Mouse (Mus musculus): Measurements from ENCODE around the gene Pi16. TPM values are rescaled to one million over a fixed set of nuclear protein-coding genes. Genes with fewer than 3 reads are reported as not detected.
A peak's percentile ranks its signal among the peaks of the same experiment; 100 is the strongest.

Pi16 gene
- polyA plus RNA-seq, 1 experiment from 2014 or later, result 1.1 TPM

- H3K9me3 ChIP-seq, result peaks cover 3% of the 10 kb centered on the region; the same call in 1 of the 2 replicates
- no peak overlapping the region for H3K4me3 ChIP-seq
- no peak for DNase-seq (ENCODE audit: low spot score)
- 84% methylated on average over 21 of the region's 21 CpGs for WGBS
- H3K36me3 ChIP-seq, result no peaks in the 10 kb centered on the region
- peaks cover 24% of the 10 kb centered on the region for H3K4me1 ChIP-seq (replicated peaks)
- no peaks in the 10 kb centered on the region for H3K27me3 ChIP-seq (ENCODE audit: insufficient read depth, poor library complexity, severe bottlenecking)
- H3K27ac ChIP-seq, result peak overlapping the region; percentile 29; the same call in 1 of the 2 replicates
Observed at GRCm38 (mm10) chr17:29310056-29310623, 7.3 kb upstream of the Pi16 start.

GRCm38 (mm10) chr17:29311602-29312001 is 5.9 kb upstream of the Pi16 start:
- Histone ChIP-seq H3K27ac (no peak overlapping the region), H3K27me3 (ENCODE audit: insufficient read depth, poor library complexity, severe bottlenecking) (no peaks in the 10 kb centered on the region), H3K9me3 (peaks cover 3% of the 10 kb centered on the region; the same call in 1 of the 2 replicates), H3K36me3 (no peaks in the 10 kb centered on the region), H3K4me1 (replicated peaks) (peaks cover 26% of the 10 kb centered on the region), H3K4me3 (no peak overlapping the region)
- DNase-seq (ENCODE audit: low spot score), result no peak
- 90% methylated on average over 8 of the region's 8 CpGs for whole genome bisulfite sequencing

- WGBS, result 96% methylated on average over 2 of the region's 2 CpGs
- peaks cover 3% of the 10 kb centered on the region; the same call in 1 of the 2 replicates for H3K9me3 ChIP-seq
- no peak for DNase-seq (ENCODE audit: low spot score)
- H3K4me1 ChIP-seq (replicated peaks), result peaks cover 30% of the 10 kb centered on the region
- no peak overlapping the region for H3K4me3 ChIP-seq
- H3K27ac ChIP-seq, result no peak overlapping the region
- no peaks in the 10 kb centered on the region for H3K36me3 ChIP-seq
- H3K27me3 ChIP-seq (ENCODE audit: insufficient read depth, poor library complexity, severe bottlenecking), result no peaks in the 10 kb centered on the region
Observed at GRCm38 (mm10) chr17:29312082-29312481, 5.4 kb upstream of the Pi16 start.

GRCm38 (mm10) chr17:29313300-29313699 is 4.2 kb upstream of the Pi16 start:
- no peaks in the 10 kb centered on the region for H3K27me3 ChIP-seq (ENCODE audit: insufficient read depth, poor library complexity, severe bottlenecking)
- H3K4me3 ChIP-seq, result no peak overlapping the region
- DNase-seq (ENCODE audit: low spot score), result no peak
- H3K27ac ChIP-seq, result no peak overlapping the region
- peaks cover 3% of the 10 kb centered on the region; the same call in 1 of the 2 replicates for H3K9me3 ChIP-seq
- no peaks in the 10 kb centered on the region for H3K36me3 ChIP-seq
- peaks cover 30% of the 10 kb centered on the region for H3K4me1 ChIP-seq (replicated peaks)

- no peaks in the 10 kb centered on the region for H3K36me3 ChIP-seq
- H3K4me1 ChIP-seq (replicated peaks), result peaks cover 39% of the 10 kb centered on the region
- WGBS, result 41% methylated on average over 9 of the region's 9 CpGs
- H3K4me3 ChIP-seq, result no peak overlapping the region
- no peak for DNase-seq (ENCODE audit: low spot score)
- peak overlapping the region; percentile 51 for H3K27ac ChIP-seq
- peaks cover 24% of the 10 kb centered on the region for H3K27me3 ChIP-seq (ENCODE audit: insufficient read depth, poor library complexity, severe bottlenecking)
- H3K9me3 ChIP-seq, result peaks cover 3% of the 10 kb centered on the region; the same call in 1 of the 2 replicates
Observed at GRCm38 (mm10) chr17:29315672-29316465, 1.6 kb upstream of the Pi16 start.

- peaks cover 34% of the 10 kb centered on the region for H3K27me3 ChIP-seq (ENCODE audit: insufficient read depth, poor library complexity, severe bottlenecking)
- peak overlapping the region; percentile 50 for H3K27ac ChIP-seq
- WGBS, result 74% methylated on average over 3 of the region's 3 CpGs
- no peaks in the 10 kb centered on the region for H3K36me3 ChIP-seq
- H3K9me3 ChIP-seq, result peaks cover 3% of the 10 kb centered on the region; the same call in 1 of the 2 replicates
- H3K4me1 ChIP-seq (replicated peaks), result peaks cover 46% of the 10 kb centered on the region
- no peak overlapping the region for H3K4me3 ChIP-seq
- no peak for DNase-seq (ENCODE audit: low spot score)
Observed at GRCm38 (mm10) chr17:29316891-29317290, 589 bp upstream of the Pi16 start.

- no peaks in the 10 kb centered on the region for H3K9me3 ChIP-seq
- H3K4me3 ChIP-seq, result no peak overlapping the region
- peak overlapping the region; percentile 10 for H3K27ac ChIP-seq
- peaks cover 57% of the 10 kb centered on the region for H3K4me1 ChIP-seq (replicated peaks)
- no peak for DNase-seq (ENCODE audit: low spot score)
- 58% methylated on average over 6 of the region's 6 CpGs for WGBS
- no peaks in the 10 kb centered on the region for H3K36me3 ChIP-seq
- H3K27me3 ChIP-seq (ENCODE audit: insufficient read depth, poor library complexity, severe bottlenecking), result peaks cover 53% of the 10 kb centered on the region
Observed at GRCm38 (mm10) chr17:29318731-29319250, 1.3 kb downstream of the Pi16 start.

GRCm38 (mm10) chr17:29319476-29319875 is 2.0 kb downstream of the Pi16 start:
- Histone ChIP-seq H3K4me1 (replicated peaks) (peaks cover 57% of the 10 kb centered on the region), H3K4me3 (no peak overlapping the region), H3K27me3 (ENCODE audit: insufficient read depth, poor library complexity, severe bottlenecking) (peaks cover 60% of the 10 kb centered on the region), H3K27ac (no peak overlapping the region), H3K36me3 (no peaks in the 10 kb centered on the region), H3K9me3 (no peaks in the 10 kb centered on the region)
- DNase-seq (ENCODE audit: low spot score), result no peak
- WGBS, result 90% methylated on average over 7 of the region's 7 CpGs

GRCm38 (mm10) chr17:29319881-29320639 is 2.6 kb downstream of the Pi16 start:
- peaks cover 55% of the 10 kb centered on the region for H3K4me1 ChIP-seq (replicated peaks)
- H3K36me3 ChIP-seq, result no peaks in the 10 kb centered on the region
- H3K9me3 ChIP-seq, result no peaks in the 10 kb centered on the region
- WGBS, result 71% methylated on average over 8 of the region's 8 CpGs
- no peak overlapping the region for H3K27ac ChIP-seq
- no peak overlapping the region for H3K4me3 ChIP-seq
- peaks cover 64% of the 10 kb centered on the region for H3K27me3 ChIP-seq (ENCODE audit: insufficient read depth, poor library complexity, severe bottlenecking)
- DNase-seq (ENCODE audit: low spot score), result no peak

- Histone ChIP-seq H3K4me1 (replicated peaks) (peaks cover 51% of the 10 kb centered on the region), H3K36me3 (no peaks in the 10 kb centered on the region), H3K27me3 (ENCODE audit: insufficient read depth, poor library complexity, severe bottlenecking) (peaks cover 79% of the 10 kb centered on the region), H3K4me3 (peak overlapping the region; percentile 39), H3K9me3 (no peaks in the 10 kb centered on the region), H3K27ac (peak overlapping the region; percentile 78)
- 10% methylated on average over 41 of the region's 41 CpGs for WGBS
- DNase-seq (ENCODE audit: low spot score), result peak; percentile 30
Observed at GRCm38 (mm10) chr17:29321765-29322602, 4.5 kb downstream of the Pi16 start.

- Histone ChIP-seq H3K27me3 (ENCODE audit: insufficient read depth, poor library complexity, severe bottlenecking) (peaks cover 85% of the 10 kb centered on the region), H3K4me1 (replicated peaks) (peaks cover 57% of the 10 kb centered on the region), H3K4me3 (peak overlapping the region; percentile 39), H3K27ac (peak overlapping the region; percentile 78; the same call in 1 of the 2 replicates), H3K9me3 (no peaks in the 10 kb centered on the region), H3K36me3 (no peaks in the 10 kb centered on the region)
- 12% methylated on average over 18 of the region's 18 CpGs for WGBS
- peak; percentile 58 for DNase-seq (ENCODE audit: low spot score)
Observed at GRCm38 (mm10) chr17:29322603-29322962, 5.1 kb downstream of the Pi16 start.

GRCm38 (mm10) chr17:29323625-29324024 is 6.1 kb downstream of the Pi16 start:
- Histone ChIP-seq H3K4me1 (replicated peaks) (peaks cover 59% of the 10 kb centered on the region), H3K4me3 (no peak overlapping the region), H3K27ac (no peak overlapping the region), H3K9me3 (no peaks in the 10 kb centered on the region), H3K36me3 (0 out of 2 replicates have a peak, but pooled peaks cover 3% of the 10 kb centered on the region), H3K27me3 (ENCODE audit: insufficient read depth, poor library complexity, severe bottlenecking) (peaks cover 94% of the 10 kb centered on the region)
- DNase-seq (ENCODE audit: low spot score), result no peak
- 86% methylated on average over 3 of the region's 3 CpGs for WGBS

All from hindbrain, embryonic 10.5 days (tissue).